Mouse (Mus musculus) frontal cortex, adult 2 months (tissue): ENCODE data around the gene Guf1. TPM values are rescaled to one million over a fixed set of nuclear protein-coding genes. Genes with fewer than 3 reads are reported as not detected.

Experiments
- DNase-seq, 2 experiments: peaks; one replicate each; pipeline ENCODE4 v3.0.0; 2022; ENCODE audit warnings: low spot score in 1 of 2; ENCODE audit errors: extremely low spot score in 1 of 2
- polyA plus RNA-seq: library from polyadenylated mRNA; depleted of rRNA; stranded (reverse); fragments of >200 nt; gene quantifications from 2 replicates; pipeline ENCODE4 v1.2.3, GENCODE M21; 2012; rRNA removed

The Guf1 gene
- polyA plus RNA-seq, result 38.3 and 46.8 TPM in 2 replicates

DNA sequence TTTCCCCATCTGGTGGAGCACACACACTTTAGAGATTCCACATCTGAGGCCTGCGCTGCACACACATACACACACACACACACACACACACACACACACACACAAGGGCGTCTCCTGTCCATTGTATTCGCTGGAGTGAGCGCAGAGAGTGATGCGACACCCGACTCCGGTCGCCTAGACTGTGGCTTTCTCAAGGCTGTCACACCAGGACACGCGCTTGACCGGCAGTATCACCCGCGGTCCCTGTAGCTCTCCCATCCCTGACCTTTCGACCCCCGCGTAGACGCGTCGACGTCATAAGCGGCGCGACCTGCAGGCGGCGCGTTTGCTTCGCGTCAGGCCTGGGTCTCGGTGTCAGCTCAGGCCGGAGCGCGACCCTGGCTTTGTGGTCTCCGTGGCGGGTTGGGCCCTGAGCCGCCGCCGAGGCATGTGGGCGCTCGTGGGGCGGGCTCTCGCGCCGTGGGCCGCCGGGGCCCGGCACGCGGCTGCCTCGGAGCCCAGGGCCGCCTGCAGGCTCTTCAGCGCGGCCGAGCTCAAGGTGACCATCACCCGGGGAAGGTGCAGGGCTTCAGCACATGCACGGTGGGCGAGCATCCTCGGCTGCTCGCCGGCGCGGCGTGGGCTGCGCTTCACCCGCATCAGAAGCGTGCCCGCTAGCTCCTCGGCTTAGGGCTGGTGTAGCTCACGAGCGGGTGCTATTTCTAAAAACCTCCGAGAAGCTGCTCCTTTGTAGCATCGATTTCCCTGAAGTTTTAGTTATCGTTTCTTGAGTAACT, at the start of gene Guf1:
Guf1 (plus strand) TSS at position 296 of the 776 bp plus-strand sequence.
- DNase-seq, result peak; percentile 85 to 97

DNA sequence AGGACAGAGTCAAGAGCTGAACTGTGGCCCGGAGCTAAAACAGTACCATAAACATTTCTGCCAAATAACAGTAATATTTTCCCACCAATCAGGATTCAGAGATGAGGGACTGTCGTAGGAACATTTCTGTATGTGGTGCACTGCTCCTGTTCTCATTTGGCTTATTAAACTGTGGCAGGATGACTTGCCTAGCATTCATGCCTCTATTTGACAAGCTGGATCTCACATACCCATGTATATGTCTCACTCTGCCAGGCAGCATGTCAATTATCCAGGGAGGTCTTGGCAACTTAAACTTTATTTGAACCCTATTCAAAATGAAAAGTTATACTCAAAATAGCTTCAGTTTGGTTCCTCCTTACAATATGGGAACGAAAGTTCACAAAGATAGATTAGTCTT, 49.7 kb upstream of the Guf1 start:
- DNase-seq, result no peak

DNA sequence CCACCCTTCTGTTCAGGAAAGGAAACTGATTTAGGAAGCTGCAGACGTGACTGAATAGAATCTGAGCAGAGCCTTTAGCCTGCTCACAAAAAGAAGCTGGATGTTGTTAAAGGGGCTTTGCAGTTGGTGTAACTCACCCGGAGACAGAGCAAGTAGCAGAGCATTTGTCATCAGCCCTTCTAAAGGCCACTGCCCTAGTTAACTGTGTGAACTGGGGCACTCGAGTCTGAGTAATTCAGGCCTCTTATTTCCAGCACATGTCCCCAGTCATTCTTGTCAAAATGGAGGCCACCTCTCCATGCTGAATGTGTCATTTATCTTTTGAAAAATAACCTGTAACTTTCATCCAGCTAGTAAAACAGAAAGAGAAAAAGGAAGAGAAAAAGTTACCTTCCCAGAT, 45.1 kb upstream of the Guf1 start:
- no peak for DNase-seq

DNA sequence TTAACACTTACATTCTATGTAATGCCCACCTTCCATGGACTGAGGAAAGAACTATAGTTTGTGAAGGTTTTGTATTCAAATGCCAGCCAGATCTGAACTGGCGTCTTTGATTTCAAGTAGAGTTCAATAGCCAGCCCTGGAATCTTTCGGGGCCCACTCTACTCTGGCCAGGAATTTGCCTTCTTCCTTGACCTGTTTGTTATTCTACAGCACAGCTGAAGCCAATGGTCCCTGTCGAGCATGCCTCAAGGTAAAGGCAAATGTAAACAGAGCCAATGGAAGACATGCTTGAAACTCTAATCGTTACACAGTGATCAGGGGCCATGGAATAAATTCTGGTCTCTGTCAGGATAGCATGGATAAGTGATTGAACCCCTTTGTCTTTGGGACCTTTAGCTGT, 44.5 kb upstream of the Guf1 start:
- DNase-seq, result no peak

DNA sequence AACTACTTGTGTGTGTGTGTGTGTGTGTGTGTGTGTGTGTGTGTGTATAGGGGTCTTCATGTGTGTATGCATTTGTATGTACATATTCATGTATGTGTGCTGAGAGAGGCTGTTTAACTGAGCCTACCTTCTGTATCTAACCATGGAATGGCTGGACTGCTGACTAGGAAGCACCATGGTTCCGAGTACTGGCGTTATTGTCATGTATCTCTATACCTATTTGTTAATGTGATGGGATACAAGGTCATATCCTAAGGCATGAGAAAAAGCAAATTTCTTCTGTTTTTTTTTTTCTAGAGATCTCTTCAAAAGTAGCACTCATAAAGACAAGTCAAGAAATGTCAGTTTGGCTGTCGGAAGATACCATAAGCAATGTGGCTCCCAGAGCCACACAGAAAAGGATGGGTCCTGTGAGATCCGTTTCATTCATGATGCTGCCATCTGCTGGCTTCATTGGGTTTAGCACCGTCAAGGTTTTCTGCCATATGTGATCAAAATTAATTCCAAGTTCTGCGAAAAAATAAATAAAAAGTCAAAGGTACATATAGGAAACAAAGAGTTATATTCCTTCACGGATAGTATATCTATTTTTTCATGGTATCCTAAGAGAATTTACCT, 36.0 kb upstream of the Guf1 start:
- peak; percentile 17 to 85 for DNase-seq

DNA sequence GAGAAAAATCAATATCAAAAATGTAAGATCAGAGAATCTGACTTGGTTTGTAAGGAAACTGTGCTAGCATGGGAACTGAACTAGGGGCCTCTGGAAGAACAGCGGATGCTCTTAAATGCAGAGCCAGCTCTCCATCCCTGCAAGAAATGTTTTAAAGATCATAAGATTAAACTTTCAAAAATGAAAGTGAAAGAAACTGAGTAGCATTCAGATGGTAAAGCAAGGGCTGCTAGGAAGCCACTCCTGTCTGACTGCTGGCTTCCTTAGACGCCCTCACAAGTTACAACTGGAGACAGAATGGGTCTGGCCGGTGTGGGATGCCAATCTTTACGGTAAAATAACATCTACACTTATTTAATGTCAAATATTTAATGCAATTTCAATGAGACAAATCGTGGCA, 34.7 kb upstream of the Guf1 start:
- DNase-seq, result no peak

DNA sequence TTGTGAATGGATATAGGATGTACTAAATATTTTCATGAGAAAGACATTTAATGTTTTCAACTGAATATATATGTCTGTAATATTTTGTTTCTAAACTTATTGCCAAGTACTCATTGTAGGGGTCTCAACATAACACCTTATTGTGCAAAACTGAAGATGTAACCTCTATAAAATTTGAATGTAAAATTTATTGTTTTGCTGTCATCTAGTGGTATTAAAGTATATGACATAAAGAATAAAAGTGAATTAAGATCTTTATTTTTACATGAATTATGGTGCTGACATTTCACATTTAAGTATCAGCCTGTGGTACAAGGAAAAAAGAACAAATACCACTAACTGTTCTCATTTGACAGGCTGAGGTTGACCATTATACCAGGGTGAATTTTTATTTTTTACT, 32.8 kb upstream of the Guf1 start:
- DNase-seq, result no peak

DNA sequence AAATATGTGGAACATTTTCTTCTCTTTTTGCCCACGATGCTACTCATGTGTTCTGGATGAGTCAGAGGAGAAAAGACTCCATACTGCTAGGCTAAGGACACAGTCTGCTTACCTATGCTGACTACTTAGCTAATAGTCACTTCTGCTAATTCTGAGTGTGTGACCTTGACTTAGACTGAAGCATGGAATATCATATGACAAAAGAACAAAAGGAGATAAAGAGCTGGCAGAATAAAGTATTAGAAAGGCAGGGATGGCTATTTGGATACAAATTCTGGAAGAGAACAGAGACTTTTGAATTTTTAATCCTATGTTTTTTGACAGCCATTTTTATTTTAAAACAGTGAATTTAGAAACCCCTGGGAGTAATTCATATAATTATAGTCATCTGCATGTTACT, 15.0 kb upstream of the Guf1 start:
- no peak for DNase-seq

DNA sequence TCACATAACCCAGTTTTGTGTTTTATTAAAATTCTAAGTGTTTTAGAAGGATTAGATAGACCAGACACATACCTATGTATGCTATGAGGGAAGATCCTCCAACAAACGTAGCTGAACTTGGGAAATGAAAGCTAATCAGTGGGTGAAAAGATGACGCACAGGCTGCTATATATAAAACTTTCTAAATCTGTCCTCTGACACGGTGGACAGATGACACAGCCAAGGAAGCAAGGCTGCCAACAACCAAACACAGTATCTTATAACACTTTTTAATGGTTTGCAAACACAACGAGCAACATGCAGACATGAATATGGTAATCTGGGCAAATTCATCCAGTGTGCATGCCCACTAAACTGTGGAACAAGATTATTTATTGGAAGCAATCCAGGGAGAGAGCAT, 14.2 kb upstream of the Guf1 start, which contains the start of gene Yipf7:
Yipf7 (minus strand) TSS at position 160 of the 400 bp plus-strand sequence.
- peak in 1 of 2 experiments; percentile 54 for DNase-seq

DNA sequence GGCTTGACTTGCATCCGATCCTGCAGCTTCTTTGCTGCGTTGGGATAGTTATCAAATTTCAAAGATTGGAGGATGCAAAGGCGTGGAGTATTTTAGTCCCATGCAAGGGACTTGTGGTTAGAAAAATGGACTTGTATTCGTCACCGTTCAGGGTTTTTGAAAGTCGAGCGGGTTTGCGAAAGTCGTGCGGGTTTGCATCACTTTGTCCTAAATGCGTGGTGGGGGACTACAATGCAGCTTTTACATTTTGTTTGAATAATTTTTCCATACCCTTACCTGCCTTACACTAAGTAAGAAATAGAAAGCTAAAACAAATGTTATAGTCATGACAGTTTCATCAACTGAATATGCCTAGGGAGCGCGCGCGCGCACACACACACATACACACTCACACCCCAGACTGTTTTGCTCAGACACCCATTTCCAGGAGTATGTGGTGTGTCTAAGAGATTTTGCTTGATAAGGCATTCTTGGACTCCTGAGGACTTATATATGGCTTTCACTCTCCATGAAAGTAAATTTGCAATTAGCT, 747 bp downstream of the Guf1 start:
- DNase-seq, result no peak

DNA sequence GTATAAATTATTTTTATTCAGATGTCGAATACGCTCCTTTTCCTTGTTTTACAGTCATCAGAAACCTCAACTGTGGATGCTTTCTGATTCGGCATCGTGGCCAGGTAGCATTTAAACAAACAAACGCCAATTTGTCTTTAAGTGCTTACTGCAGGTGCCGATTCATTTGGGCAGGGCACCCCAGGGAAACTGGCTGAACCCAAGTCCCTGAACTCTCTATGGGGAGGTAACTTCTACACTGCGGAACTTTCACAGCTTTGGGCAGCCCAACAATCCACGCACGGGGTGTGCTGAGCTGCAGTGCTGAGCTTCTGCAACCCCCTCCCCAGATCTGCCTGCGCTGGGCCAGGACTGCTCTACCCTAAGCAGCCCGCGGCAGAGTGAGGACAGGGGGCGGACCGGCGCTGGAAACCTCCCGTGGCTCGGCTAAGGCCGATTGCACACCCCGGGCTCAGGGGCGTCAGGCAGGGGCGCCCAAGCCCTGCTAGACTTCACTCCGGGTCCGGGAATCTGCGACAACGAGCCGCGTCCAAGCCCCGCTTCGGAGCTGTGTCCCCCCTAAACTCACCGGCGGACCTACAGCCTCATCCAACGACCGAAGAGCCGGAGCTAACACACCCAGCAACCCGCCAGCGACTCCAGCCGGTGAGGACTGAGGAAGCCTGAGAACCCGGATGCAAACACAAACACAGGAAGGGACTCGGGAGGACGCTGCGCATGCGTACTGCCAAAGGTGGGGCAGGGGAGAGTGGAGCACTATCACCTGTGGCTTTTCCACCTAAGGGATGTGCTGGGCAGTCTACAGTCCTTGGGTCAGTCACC, 35.1 kb downstream of the Guf1 start, which contains the start of gene Gnpda2:
Gnpda2 (minus strand) TSS at position 701 of the 822 bp plus-strand sequence.
- peak; percentile 74 to 90 for DNase-seq

DNA sequence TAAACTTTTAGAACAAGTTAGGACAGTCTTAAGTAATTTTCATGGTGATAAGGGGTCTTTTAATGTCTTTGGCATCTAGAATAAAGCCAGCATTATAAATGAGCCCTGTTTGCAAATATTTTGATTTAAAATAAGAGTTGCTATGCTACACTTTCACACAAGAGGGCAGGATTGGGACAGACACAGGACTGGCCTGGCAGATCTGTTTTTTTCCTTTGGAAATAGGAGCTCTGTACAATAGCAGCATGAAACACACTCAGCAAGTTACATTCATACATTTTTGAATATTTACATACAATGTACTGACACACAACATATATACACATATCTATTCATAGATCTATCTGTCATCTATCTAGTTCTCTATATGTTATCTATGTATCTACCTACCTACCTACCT, 44.3 kb downstream of the Guf1 start:
- DNase-seq, result peak in 1 of 2 experiments; percentile 52

DNA sequence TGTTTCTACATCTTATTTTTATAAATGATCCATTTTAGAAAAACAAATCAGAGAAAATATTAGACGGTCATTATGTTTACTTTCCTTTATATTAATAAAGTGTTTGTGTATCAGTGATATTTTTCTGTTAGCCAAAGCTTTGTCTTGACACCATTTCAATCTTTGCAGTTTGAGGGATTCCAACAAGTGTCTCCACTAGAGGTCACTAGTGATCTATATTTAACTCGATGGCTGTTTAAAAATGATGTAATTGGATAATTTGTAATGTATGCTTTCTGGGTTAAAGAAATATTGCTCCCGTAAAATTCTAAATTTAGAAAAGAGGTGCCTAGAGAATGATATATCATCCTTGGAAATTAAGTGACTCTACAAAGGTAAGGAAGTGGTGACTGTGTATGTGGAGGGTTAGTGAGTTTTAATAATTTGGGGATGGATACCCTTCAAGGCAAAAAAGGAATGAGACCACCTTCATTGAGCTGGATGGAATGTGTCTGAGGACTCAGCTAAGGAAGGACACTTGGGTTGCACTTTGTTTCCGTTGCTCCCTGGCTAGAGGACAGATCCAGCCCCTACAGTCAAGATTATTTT, 56.6 kb downstream of the Guf1 start:
- DNase-seq, result peak in 1 of 2 experiments; percentile 75

DNA sequence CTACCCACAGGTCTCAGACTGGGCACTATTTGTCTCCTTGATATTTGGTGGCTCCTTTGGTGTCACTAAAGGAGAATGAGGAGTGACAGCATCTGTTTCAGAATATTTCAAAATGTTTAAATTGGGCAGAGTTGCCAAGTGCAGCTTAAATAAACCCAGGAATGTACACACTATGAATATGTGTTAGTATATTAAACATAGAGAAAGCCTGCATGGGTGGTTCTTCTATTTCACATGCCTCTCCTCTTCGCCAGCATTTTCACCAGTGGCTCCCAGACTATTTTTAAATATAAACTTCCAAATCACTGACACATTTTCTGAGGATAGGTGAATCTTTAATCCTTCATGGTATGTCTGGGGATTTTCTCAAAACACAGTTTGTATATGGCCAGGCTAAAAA, 64.2 kb downstream of the Guf1 start:
- peak in 1 of 2 experiments; percentile 11 for DNase-seq

Other genes starting within 250 kb of the Guf1 start
- 5.3 and 5.5 TPM in 2 replicates for gene Kctd8, start 215.2 kb upstream of the Guf1 start, polyA plus RNA-seq
- gene Yipf7, start 14.3 kb upstream of the Guf1 start, polyA plus RNA-seq, result 0.14 and 0.17 TPM in 2 replicates
- 24.5 and 26.4 TPM in 2 replicates for gene Gnpda2, start 35.4 kb downstream of the Guf1 start, polyA plus RNA-seq